Mouse (Mus musculus): ENCODE results near the gene Spag17.

GRCm38 (mm10) chr3:99843233-99843632, 42.0 kb upstream of the Spag17 start:
- TF ChIP-seq CTCF (conservative IDR thresholded peaks at IDR 0.05; ENCODE audit: low read length) (no peak), NANOG (IDR thresholded peaks at IDR 0.05; ENCODE audit: borderline replicate concordance, low read length) (no peak), POU5F1 (IDR thresholded peaks at IDR 0.05; ENCODE audit: borderline replicate concordance, low read length) (no peak)
